Mouse (Mus musculus): Measurements from ENCODE around the gene Gpr34. TPM values are rescaled to one million over a fixed set of nuclear protein-coding genes. Genes with fewer than 3 reads are reported as not detected.
A peak's percentile ranks its signal among the peaks of the same experiment; 100 is the strongest.

Gene Gpr34
- polyA plus RNA-seq, 1 experiment from 2014 or later = 4.4 TPM

GRCm38 (mm10) chrX:13686589-13686988, 54.7 kb downstream of the Gpr34 start:
- H3K4me3 ChIP-seq = no peak overlapping the region
- no peak for ATAC-seq (ENCODE audit: low read depth)
- no peak overlapping the region for H3K27ac ChIP-seq (replicated peaks)
- no peak overlapping the region for H3K4me2 ChIP-seq
- no peaks in the 10 kb centered on the region for H3K36me3 ChIP-seq
- no peak overlapping the region for H3K9ac ChIP-seq
- no peaks in the 10 kb centered on the region for H3K27me3 ChIP-seq
- peaks cover 4% of the 10 kb centered on the region; the same call in 1 of the 2 replicates for H3K4me1 ChIP-seq (replicated peaks)
- no peaks in the 10 kb centered on the region for H3K9me3 ChIP-seq
- WGBS = 84% methylated on average over 1 of the region's 1 CpGs

DNA sequence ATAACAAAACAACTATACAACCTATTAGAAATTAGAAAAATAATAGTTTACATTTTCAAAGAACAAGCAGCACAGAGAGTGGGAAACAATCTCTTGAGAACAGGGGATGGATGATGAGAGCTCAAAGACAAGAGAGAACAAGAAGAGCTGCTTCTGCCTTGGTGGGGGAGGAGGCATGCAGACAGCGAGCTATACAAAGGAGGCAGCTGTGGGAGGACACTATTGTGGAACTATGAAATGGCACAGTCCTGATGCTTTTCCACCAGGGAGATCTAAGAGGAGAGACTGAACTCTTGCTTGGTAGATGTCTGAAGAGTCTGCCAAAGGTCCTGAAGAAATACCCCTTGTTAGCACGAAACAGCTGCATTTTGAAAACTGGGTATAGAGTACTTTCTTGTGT, 56.5 kb downstream of the Gpr34 start:
- no peak overlapping the region for H3K9ac ChIP-seq
- peaks cover 4% of the 10 kb centered on the region; the same call in 1 of the 2 replicates for H3K4me1 ChIP-seq (replicated peaks)
- WGBS = 48% methylated on average over 2 of the region's 2 CpGs
- peak overlapping the region; percentile 23 for H3K27ac ChIP-seq (replicated peaks)
- no peaks in the 10 kb centered on the region for H3K36me3 ChIP-seq
- no peak for ATAC-seq (ENCODE audit: low read depth)
- no peak overlapping the region for H3K4me2 ChIP-seq
- no peaks in the 10 kb centered on the region for H3K27me3 ChIP-seq
- no peak overlapping the region for H3K4me3 ChIP-seq
- H3K9me3 ChIP-seq = no peaks in the 10 kb centered on the region

Small RNA genes lying within 50 kb of the gene (microRNA-seq; reads per million reads assigned to microRNA genes)
- not detected for gene Gm25246

Other genes with a start within 250 kb of the Gpr34 start
- gene Nyx, start 166.0 kb upstream of the Gpr34 start, polyA plus RNA-seq (2015; fragmentation: Nextera tagmentation; extraction: Ambion mirVana) = 0.07 and 0.17 TPM in 2 replicates
- 0.35 and 0.39 TPM in 2 replicates for gene Gpr82, start 29.3 kb downstream of the Gpr34 start, polyA plus RNA-seq (2015; fragmentation: Nextera tagmentation; extraction: Ambion mirVana)
- gene Cask, start 219.3 kb downstream of the Gpr34 start, polyA plus RNA-seq (2015; fragmentation: Nextera tagmentation; extraction: Ambion mirVana) = 37.6 and 42.5 TPM in 2 replicates